Mouse (Mus musculus) kidney, embryonic 15.5 days (tissue): ENCODE measurements around the gene Sertad2. TPM values are rescaled to one million over a fixed set of nuclear protein-coding genes. Genes with fewer than 3 reads are reported as not detected.

Experiments used
- ATAC-seq: fragments of 200-750 bp; cut with Nextera tagmentation; replicated peaks from 2 replicates; pipeline ENCODE4 v1.8.0; 2017; ENCODE audit warnings: moderate TSS enrichment; ENCODE audit not compliant: low FRiP score
- H3K27ac ChIP-seq: fragments of 300-500 bp; sonication (generic); 2 replicates; pipeline ENCODE4 v1.5.1; 2015; ENCODE audit warnings: mild to moderate bottlenecking, inconsistent platforms
- H3K27me3 ChIP-seq: fragments of 300-500 bp; sonication (generic); 2 replicates; pipeline ENCODE4 v1.6.1; 2015; ENCODE audit warnings: inconsistent platforms
- H3K36me3 ChIP-seq: fragments of 300-500 bp; sonication (generic); 2 replicates; pipeline ENCODE4 v1.6.1; 2015; ENCODE audit warnings: inconsistent platforms
- H3K4me1 ChIP-seq: fragments of 300-500 bp; sonication (generic); 2 replicates; pipeline ENCODE4 v1.6.1; 2015; ENCODE audit warnings: inconsistent platforms
- H3K4me2 ChIP-seq: fragments of 300-500 bp; sonication (generic); 2 replicates; pipeline ENCODE4 v1.6.1; 2015; ENCODE audit warnings: moderate library complexity, mild to moderate bottlenecking, inconsistent platforms
- H3K4me3 ChIP-seq: fragments of 300-500 bp; sonication (generic); replicated peaks from 2 replicates; pipeline ENCODE4 v1.5.1; 2015; ENCODE audit warnings: mild to moderate bottlenecking, inconsistent platforms
- H3K9ac ChIP-seq: fragments of 300-500 bp; sonication (generic); 2 replicates; pipeline ENCODE4 v1.6.1; 2015; ENCODE audit warnings: mild to moderate bottlenecking, inconsistent platforms
- H3K9me3 ChIP-seq: fragments of 300-500 bp; sonication (generic); replicated peaks from 2 replicates; pipeline ENCODE4 v1.6.1; 2016; ENCODE audit warnings: inconsistent platforms
- WGBS: fragments of 180-500 bp; shearing (Covaris S2); methylation state at CpG from one replicate; pipeline ENCODE4 v1.1.7; 2015; ENCODE audit warnings: mixed read lengths; 5-methylcytosine and 5-hydroxymethylcytosine counted together
- polyA plus RNA-seq: library from polyadenylated mRNA; unstranded; fragments of >200 nt; fragmentation: Nextera tagmentation; extraction: Ambion mirVana; gene quantifications from 2 replicates; pipeline ENCODE4 v1.2.1, GENCODE M21; 2015

The Sertad2 gene
- polyA plus RNA-seq, 1 experiment from 2014 or later = 36.5 TPM

DNA sequence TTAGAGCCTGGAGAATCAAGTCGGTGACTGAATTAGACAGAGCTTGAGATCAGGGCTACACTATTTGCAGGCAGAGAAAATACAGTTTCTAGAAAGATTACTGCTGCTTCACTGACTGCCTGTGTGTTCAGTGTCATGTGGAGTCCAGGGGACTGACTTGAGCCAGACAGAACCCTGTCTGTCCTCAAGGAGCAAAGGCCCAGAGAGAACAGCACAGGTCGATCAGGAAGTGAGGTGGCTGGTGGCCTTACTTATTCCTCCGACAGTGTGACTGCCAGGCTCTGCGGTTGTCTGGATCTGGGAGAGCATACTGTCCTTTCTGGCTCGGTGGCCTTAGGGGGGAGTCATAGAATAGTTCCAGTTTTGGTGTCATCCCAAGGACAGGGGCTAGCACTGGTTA, 137.7 kb downstream of the Sertad2 start:
- no peak overlapping the region for H3K4me3 ChIP-seq
- WGBS = 85% methylated on average over 5 of the region's 5 CpGs
- ATAC-seq = no peak
- H3K4me2 ChIP-seq = no peak overlapping the region
- no peaks in the 10 kb centered on the region for H3K27me3 ChIP-seq
- no peaks in the 10 kb centered on the region for H3K9me3 ChIP-seq
- peaks cover 12% of the 10 kb centered on the region; the same call in 1 of the 2 replicates for H3K36me3 ChIP-seq
- no peak overlapping the region for H3K9ac ChIP-seq
- H3K4me1 ChIP-seq = no peaks in the 10 kb centered on the region
- no peak overlapping the region for H3K27ac ChIP-seq

DNA sequence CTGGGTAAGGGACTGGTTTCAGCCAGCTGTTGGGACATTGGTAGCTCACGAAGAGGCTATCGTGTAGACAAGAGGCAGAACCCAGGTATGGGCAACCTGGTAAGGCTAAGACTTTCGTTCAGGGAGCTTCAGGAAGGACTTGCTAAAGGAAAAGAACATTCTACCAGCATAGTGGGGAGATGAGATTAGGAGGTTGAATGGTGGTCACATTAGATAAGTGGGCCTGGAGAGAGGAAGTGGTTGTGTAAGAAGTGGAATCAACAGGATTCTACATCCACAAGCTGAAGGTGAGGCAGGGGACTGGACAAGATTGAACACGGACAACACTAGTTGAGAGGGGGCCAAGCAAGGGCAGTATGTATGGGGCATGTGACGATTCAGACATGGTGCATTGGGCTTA, 138.6 kb downstream of the Sertad2 start:
- H3K4me2 ChIP-seq = no peak overlapping the region
- no peak for ATAC-seq
- H3K36me3 ChIP-seq = peaks cover 17% of the 10 kb centered on the region; the same call in 1 of the 2 replicates
- H3K27ac ChIP-seq = no peak overlapping the region
- H3K4me3 ChIP-seq = no peak overlapping the region
- no peaks in the 10 kb centered on the region for H3K4me1 ChIP-seq
- no peaks in the 10 kb centered on the region for H3K9me3 ChIP-seq
- no peak overlapping the region for H3K9ac ChIP-seq
- H3K27me3 ChIP-seq = no peaks in the 10 kb centered on the region
- WGBS = 91% methylated on average over 5 of the region's 5 CpGs

GRCm38 (mm10) chr11:20691000-20691399, 147.9 kb downstream of the Sertad2 start:
- 4% methylated on average over 4 of the region's 4 CpGs for WGBS
- no peak overlapping the region for H3K4me2 ChIP-seq
- H3K27ac ChIP-seq = no peak overlapping the region
- no peaks in the 10 kb centered on the region for H3K9me3 ChIP-seq
- ATAC-seq = peak; percentile 43; the same call in 1 of the 2 replicates
- no peak overlapping the region for H3K9ac ChIP-seq
- H3K36me3 ChIP-seq = peaks cover 21% of the 10 kb centered on the region; the same call in 1 of the 2 replicates
- H3K4me1 ChIP-seq = no peaks in the 10 kb centered on the region
- H3K27me3 ChIP-seq = no peaks in the 10 kb centered on the region
- H3K4me3 ChIP-seq = no peak overlapping the region

Other genes starting within 250 kb of the Sertad2 start
- gene Slc1a4, start 210.5 kb upstream of the Sertad2 start, polyA plus RNA-seq = 10.0 and 10.1 TPM in 2 replicates
- 22.0 and 23.0 TPM in 2 replicates for gene Aftph, start 198.3 kb downstream of the Sertad2 start, polyA plus RNA-seq